Mouse (Mus musculus) ES-Bruce4 (cell line): ENCODE results near the gene Wdr27.
"Not testable (repeated sequence)": the region's sequence is repeated elsewhere in the genome, so short reads cannot be mapped to it uniquely, and the experiment has no call there.

Experiments used
- CTCF ChIP-seq: IDR thresholded peaks from one replicate; pipeline ENCODE4 v1.8.1; 2011; ENCODE audit warnings: low read depth, low read length
- POLR2A ChIP-seq: IDR thresholded peaks from one replicate; pipeline ENCODE4 v1.8.1; 2011; ENCODE audit warnings: low read length; ENCODE audit not compliant: insufficient read depth

DNA sequence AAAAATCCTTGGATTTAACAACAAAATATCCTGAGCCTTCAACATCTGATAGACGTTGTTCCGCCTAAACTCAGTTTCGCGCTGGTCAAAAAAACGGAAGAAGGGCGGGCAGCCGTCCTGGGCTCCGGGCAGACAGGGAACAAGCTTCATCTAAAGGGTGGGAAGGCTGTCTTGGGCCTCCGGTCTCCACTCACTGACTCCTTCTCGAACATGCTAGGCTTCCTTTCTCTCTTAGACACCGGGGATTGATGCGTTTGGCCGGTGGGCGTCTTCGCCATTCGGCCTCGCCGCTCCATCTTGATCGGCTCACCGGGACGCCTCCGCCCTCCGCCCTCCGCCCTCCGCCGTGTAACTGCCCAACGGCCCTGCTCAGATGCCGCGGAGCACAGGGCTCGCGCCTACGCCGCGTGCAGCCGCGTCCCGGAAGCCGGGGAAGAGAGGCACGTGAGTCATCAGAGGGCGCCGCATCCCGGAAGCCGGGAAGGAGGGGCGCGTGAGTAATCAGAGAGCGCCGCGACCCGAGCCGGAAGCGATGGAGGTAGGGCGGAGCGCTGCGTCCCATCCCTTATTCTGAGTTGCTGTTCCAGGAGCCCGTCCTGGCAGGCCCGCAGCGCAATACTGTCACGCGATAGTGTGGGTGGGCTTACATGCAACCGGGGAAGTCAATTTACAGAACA lies 35.5 kb upstream of the Wdr27 start, which contains the start of the genes 9030025P20Rik and Gm3417:
- TF ChIP-seq POLR2A, CTCF: not testable (repeated sequence)
